Mouse (Mus musculus) liver, embryonic 14.5 days (tissue): ENCODE results near the gene Csf3r. TPM values are rescaled to one million over a fixed set of nuclear protein-coding genes. Genes with fewer than 3 reads are reported as not detected.

Experiments
- ATAC-seq: fragments of 200-750 bp; cut with Nextera tagmentation; 2 replicates; pipeline ENCODE4 v1.8.0; 2017; ENCODE audit warnings: moderate number of reproducible peaks, mild to moderate bottlenecking, moderate library complexity; ENCODE audit not compliant: insufficient read depth
- DNase-seq, 3 experiments: peaks; one replicate each; pipeline ENCODE4 v3.0.0-alpha.2; 2012 to 2013; ENCODE audit warnings: low read depth in 3 of 3, low spot score in 3 of 3
- H3K27ac ChIP-seq: fragments of 300-500 bp; sonication (generic); 2 replicates; pipeline ENCODE4 v1.5.1; 2014; ENCODE audit warnings: moderate library complexity, mild to moderate bottlenecking, control low read depth, inconsistent platforms
- H3K27me3 ChIP-seq: fragments of 300-500 bp; sonication (generic); 2 replicates; pipeline ENCODE4 v1.6.1; 2014; ENCODE audit warnings: mild to moderate bottlenecking, low read length, moderate library complexity; ENCODE audit not compliant: control insufficient read depth, insufficient read depth
- H3K36me3 ChIP-seq: fragments of 300-500 bp; sonication (generic); replicated peaks from 2 replicates; pipeline ENCODE4 v1.6.1; 2014; ENCODE audit warnings: low read depth; ENCODE audit not compliant: control insufficient read depth, insufficient read depth
- H3K4me1 ChIP-seq, 2 experiments: fragments of 200-500 bp in 1 of 2; fragments of 300-500 bp in 1 of 2; sonication (generic) in 1 of 2; replicated peaks; 2 replicates each; pipeline ENCODE4 v1.6.1; 2012 to 2014; ENCODE audit warnings: antibody characterized with exemption in 1 of 2, inconsistent platforms in 1 of 2, low read length in 1 of 2; ENCODE audit not compliant: control insufficient read depth in 2 of 2, insufficient read depth in 2 of 2
- H3K4me2 ChIP-seq: fragments of 300-500 bp; sonication (generic); 2 replicates; pipeline ENCODE4 v1.6.1; 2014; ENCODE audit warnings: low read depth, mild to moderate bottlenecking, control low read depth, moderate library complexity
- H3K4me3 ChIP-seq, 2 experiments: fragments of 200-500 bp in 1 of 2; fragments of 300-500 bp in 1 of 2; sonication (generic) in 1 of 2; 2 replicates each; pipeline ENCODE4 v1.5.1; 2012 to 2014; ENCODE audit warnings: low read depth in 2 of 2, low read length in 2 of 2, mild to moderate bottlenecking in 2 of 2, control low read depth in 1 of 2, inconsistent platforms in 1 of 2, moderate library complexity in 1 of 2; ENCODE audit not compliant: insufficient read depth in 1 of 2
- H3K9ac ChIP-seq: fragments of 300-500 bp; sonication (generic); replicated peaks from 2 replicates; pipeline ENCODE4 v1.6.1; 2014; ENCODE audit warnings: mild to moderate bottlenecking, control low read depth, moderate library complexity
- H3K9me3 ChIP-seq: fragments of 300-500 bp; sonication (generic); 2 replicates; pipeline ENCODE4 v1.6.1; 2016; ENCODE audit warnings: low read length, mixed read lengths; ENCODE audit not compliant: control insufficient read depth
- CTCF ChIP-seq: IDR thresholded peaks from 2 replicates; pipeline ENCODE4 v1.5.1; 2016; ENCODE audit warnings: antibody characterized with exemption, low read depth, control low read depth
- EP300 ChIP-seq: IDR thresholded peaks from 2 replicates; pipeline ENCODE4 v1.6.1; 2016; ENCODE audit warnings: antibody characterized with exemption, low read depth
- WGBS: fragments of 180-500 bp; shearing (Covaris S2); extraction: QIAGEN DNeasy Blood & Tissue Kit; methylation state at CpG from one replicate; pipeline ENCODE4 v1.1.7; 2014; ENCODE audit not compliant: insufficient replicate concordance; 5-methylcytosine and 5-hydroxymethylcytosine counted together
- polyA plus RNA-seq, 2 experiments: library from polyadenylated mRNA; depleted of rRNA in 1 of 2; stranded (reverse) in 1 of 2; unstranded in 1 of 2; fragments of >200 nt; fragmentation: Nextera tagmentation in 1 of 2; extraction: Ambion mirVana in 1 of 2; gene quantifications; 2 replicates each; pipeline versions ENCODE4 v1.2.1 to v1.2.3; 2012 to 2014

Gene Csf3r
- polyA plus RNA-seq, 2 experiments: 2.7 to 3.1 TPM

- H3K27me3 ChIP-seq: no peaks in the 10 kb centered on the region
- H3K36me3 ChIP-seq: no peaks in the 10 kb centered on the region
- no peak overlapping the region for H3K27ac ChIP-seq
- 66% methylated on average over 2 of the region's 2 CpGs for WGBS
- TF ChIP-seq CTCF (no peak), EP300 (no peak)
- no peaks in the 10 kb centered on the region for H3K4me1 ChIP-seq
- no peaks in the 10 kb centered on the region for H3K9me3 ChIP-seq
- H3K9ac ChIP-seq: no peak overlapping the region
- H3K4me2 ChIP-seq: no peak overlapping the region
- no peak overlapping the region for H3K4me3 ChIP-seq
- ATAC-seq: no peak
- no peak for DNase-seq
Observed at GRCm38 (mm10) chr4:125997826-125998225, 26.5 kb upstream of the Csf3r start.

GRCm38 (mm10) chr4:126001311-126002199 lies 22.8 kb upstream of the Csf3r start:
- H3K4me1 ChIP-seq: no peaks in the 10 kb centered on the region
- H3K27ac ChIP-seq: no peak overlapping the region
- WGBS: 63% methylated on average over 12 of the region's 12 CpGs
- H3K9me3 ChIP-seq: no peaks in the 10 kb centered on the region
- TF ChIP-seq CTCF (no peak), EP300 (no peak)
- H3K9ac ChIP-seq: no peak overlapping the region
- no peak overlapping the region for H3K4me3 ChIP-seq
- DNase-seq (no peak), ATAC-seq (no peak)
- no peak overlapping the region for H3K4me2 ChIP-seq
- H3K36me3 ChIP-seq: no peaks in the 10 kb centered on the region
- H3K27me3 ChIP-seq: no peaks in the 10 kb centered on the region

GRCm38 (mm10) chr4:126017676-126018332 lies 6.5 kb upstream of the Csf3r start:
- Histone ChIP-seq H3K27me3 (no peaks in the 10 kb centered on the region), H3K4me1 (no peaks in the 10 kb centered on the region; a peak in 1 of 4 replicates), H3K4me3 (no peak overlapping the region), H3K9ac (no peak overlapping the region), H3K27ac (no peak overlapping the region), H3K4me2 (no peak overlapping the region), H3K36me3 (no peaks in the 10 kb centered on the region), H3K9me3 (no peaks in the 10 kb centered on the region)
- TF ChIP-seq EP300 (no peak), CTCF (no peak)
- 51% methylated on average over 7 of the region's 7 CpGs for WGBS
- DNase-seq (peak in 1 of 3 experiments; percentile 28), ATAC-seq (no peak)

GRCm38 (mm10) chr4:126018966-126019538 lies 5.3 kb upstream of the Csf3r start:
- no peaks in the 10 kb centered on the region for H3K36me3 ChIP-seq
- no peak overlapping the region for H3K27ac ChIP-seq
- H3K4me2 ChIP-seq: no peak overlapping the region
- 58% methylated on average over 11 of the region's 11 CpGs for WGBS
- DNase-seq (no peak), ATAC-seq (no peak)
- H3K27me3 ChIP-seq: no peaks in the 10 kb centered on the region
- H3K9ac ChIP-seq: no peak overlapping the region
- no peak for TF ChIP-seq CTCF
- no peak for TF ChIP-seq EP300
- H3K4me1 ChIP-seq: peaks cover 0 to 1% of the 10 kb centered on the region in 2 experiments; a peak in 1 of 4 replicates
- no peak overlapping the region for H3K4me3 ChIP-seq
- no peaks in the 10 kb centered on the region for H3K9me3 ChIP-seq

GRCm38 (mm10) chr4:126025801-126026200 lies 1.5 kb downstream of the Csf3r start:
- DNase-seq (no peak), ATAC-seq (no peak)
- 61% methylated on average over 5 of the region's 5 CpGs for WGBS
- no peaks in the 10 kb centered on the region for H3K27me3 ChIP-seq
- peaks cover 0 to 11% of the 10 kb centered on the region in 2 experiments; a peak in 2 of 4 replicates for H3K4me1 ChIP-seq
- H3K36me3 ChIP-seq: no peaks in the 10 kb centered on the region
- no peak overlapping the region for H3K27ac ChIP-seq
- H3K9me3 ChIP-seq: no peaks in the 10 kb centered on the region
- peak overlapping the region; percentile 20; the same call in 1 of the 2 replicates for H3K4me2 ChIP-seq
- TF ChIP-seq EP300: no peak
- TF ChIP-seq CTCF: no peak
- no peak overlapping the region for H3K9ac ChIP-seq
- no peak overlapping the region for H3K4me3 ChIP-seq
